25 mouse cellular contexts compared by ENCODE assay signal in the genomic region with DNA sequence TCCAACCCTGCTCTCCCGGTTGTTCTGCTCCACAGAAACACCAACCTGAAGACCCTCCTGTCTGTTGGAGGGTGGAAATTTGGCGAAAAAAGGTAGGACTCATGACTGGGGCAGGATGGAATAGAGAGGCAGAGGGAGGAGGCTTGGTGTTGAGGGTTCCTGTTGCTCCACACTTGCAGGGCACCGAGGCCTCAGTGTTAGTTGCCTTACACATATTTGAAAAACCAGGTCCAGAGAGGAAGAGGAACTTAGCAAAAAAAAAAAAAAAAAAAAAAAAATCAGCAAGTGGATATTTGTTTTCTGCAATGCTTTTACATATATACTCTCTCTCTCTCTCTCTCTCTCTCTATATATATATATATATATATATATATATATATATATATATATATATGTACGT. TPM values are rescaled to one million over a fixed set of nuclear protein-coding genes. Genes with fewer than 3 reads are reported as not detected.
DNase-seq lines count a peak whose midpoint lies in the region; ATAC-seq and TF ChIP-seq lines count a peak whose summit lies in the region.
"Had no signal": no experiment of that assay in that cellular context is flagged by ENCODE, and none has a peak within 500 bp of the region (broad histone marks: within the 10 kb centered on the region; RNA-seq: fewer than 3 reads in every experiment).

No protein-coding gene starts in this region.

- peak overlapping the region; percentile 0; the same call in 1 of the 2 replicates for H3K4me3 ChIP-seq in liver, embryonic 16.5 days (ENCODE audit: low read depth, low read length)
- no peak overlapping the region for H3K4me3 ChIP-seq in liver, embryonic 12.5 days
- no peak overlapping the region for H3K4me3 ChIP-seq in lung, postnatal 0 days (ENCODE audit: low read depth, low read length)
- H3K4me3 ChIP-seq: forebrain, embryonic 15.5 days; heart, adult 2 months; heart, embryonic 10.5 days; heart, embryonic 13.5 days had no signal

- peak overlapping the region; percentile 29; the same call in 1 of the 2 replicates for H3K27ac ChIP-seq in liver, embryonic 16.5 days (ENCODE audit: low read length)
- H3K27ac ChIP-seq in liver, embryonic 12.5 days, result no peak overlapping the region
- no peak overlapping the region for H3K27ac ChIP-seq in lung, postnatal 0 days (ENCODE audit: low read length)
- H3K27ac ChIP-seq: forebrain, embryonic 15.5 days; heart, adult 2 months; heart, embryonic 10.5 days; heart, embryonic 13.5 days; hindbrain, embryonic 14.5 days; hindbrain, postnatal 0 days had no signal

- no peak for ATAC-seq in liver, embryonic 16.5 days (ENCODE audit: low read depth)
- no peak for ATAC-seq in liver, embryonic 12.5 days
- ATAC-seq in lung, postnatal 0 days, result no peak
- peak; percentile 72 for ATAC-seq in megakaryocyte, adult 5-6 weeks (ENCODE audit: poor library complexity, severe bottlenecking)
- no peak for ATAC-seq in erythroblast, adult 5-6 weeks (replicated peaks; ENCODE audit: low FRiP score, poor library complexity, severe bottlenecking)
- ATAC-seq: forebrain, embryonic 15.5 days; hindbrain, postnatal 0 days had no signal

- no peak for TF ChIP-seq EP300 in lung, postnatal 0 days (IDR thresholded peaks at IDR 0.05)

- no peaks in the 10 kb centered on the region for H3K27me3 ChIP-seq in liver, embryonic 16.5 days (ENCODE audit: control insufficient read depth, insufficient read depth, low read depth, low read length)
- H3K27me3 ChIP-seq in liver, embryonic 12.5 days (replicated peaks), result peaks cover 50% of the 10 kb centered on the region
- H3K27me3 ChIP-seq in lung, postnatal 0 days (replicated peaks; ENCODE audit: insufficient read depth, low read length), result no peaks in the 10 kb centered on the region
- H3K27me3 ChIP-seq: CH12.LX; forebrain, embryonic 15.5 days had no signal

- H3K9ac ChIP-seq in liver, embryonic 16.5 days (ENCODE audit: low read depth, low read length), result no peak overlapping the region
- no peak overlapping the region for H3K9ac ChIP-seq in liver, embryonic 12.5 days
- no peak overlapping the region for H3K9ac ChIP-seq in lung, postnatal 0 days (replicated peaks; ENCODE audit: low read depth)
- H3K9ac ChIP-seq: forebrain, embryonic 15.5 days; heart, embryonic 13.5 days; hindbrain, embryonic 14.5 days had no signal

- DNase-seq in lung, postnatal 0 days (ENCODE audit: low spot score), result no peak
- DNase-seq in lung, postnatal 25 days (ENCODE audit: low spot score), result no peak
- DNase-seq in cerebellum, postnatal 36 days, result no peak
- DNase-seq: adrenal gland, adult 2 months; adrenal gland, postnatal 14 days; B cell, adult 2 months; cerebellum, adult 11-12 months; cerebellum, adult 8-10 months; cerebellum, postnatal 10 days; gastrocnemius, postnatal 25 days; heart, adult 2 months; heart, postnatal 14 days; heart, postnatal 4 days had no signal

- no peak overlapping the region for H3K4me2 ChIP-seq in liver, embryonic 16.5 days (ENCODE audit: low read depth, low read length)
- H3K4me2 ChIP-seq in liver, embryonic 12.5 days, result no peak overlapping the region
- H3K4me2 ChIP-seq in lung, postnatal 0 days (replicated peaks; ENCODE audit: low read depth, low read length), result peak overlapping the region; percentile 41
- H3K4me2 ChIP-seq: forebrain, embryonic 15.5 days; heart, embryonic 13.5 days; hindbrain, embryonic 14.5 days had no signal

- H3K4me1 ChIP-seq in liver, embryonic 16.5 days (ENCODE audit: control insufficient read depth, low read depth, low read length), result no peaks in the 10 kb centered on the region
- peaks cover 5% of the 10 kb centered on the region for H3K4me1 ChIP-seq in liver, embryonic 12.5 days
- no peaks in the 10 kb centered on the region for H3K4me1 ChIP-seq in lung, postnatal 0 days (ENCODE audit: insufficient read depth, low read depth, low read length)

- no peaks in the 10 kb centered on the region for H3K36me3 ChIP-seq in liver, embryonic 16.5 days (ENCODE audit: control insufficient read depth, insufficient read depth)
- no peaks in the 10 kb centered on the region for H3K36me3 ChIP-seq in liver, embryonic 12.5 days
- H3K36me3 ChIP-seq in lung, postnatal 0 days (ENCODE audit: insufficient read depth, low read length), result no peaks in the 10 kb centered on the region
- H3K36me3 ChIP-seq: forebrain, embryonic 15.5 days; G1E; heart, embryonic 10.5 days; heart, embryonic 13.5 days had no signal

- 55% methylated on average over 4 of the region's 4 CpGs for WGBS in liver, embryonic 16.5 days (ENCODE audit: insufficient replicate concordance)
- 64% methylated on average over 4 of the region's 4 CpGs for WGBS in liver, embryonic 12.5 days (ENCODE audit: insufficient replicate concordance)
- WGBS in lung, postnatal 0 days, result 80% methylated on average over 4 of the region's 4 CpGs

- TF ChIP-seq CTCF in lung, postnatal 0 days (IDR thresholded peaks at IDR 0.05), result no peak

- no peaks in the 10 kb centered on the region for H3K9me3 ChIP-seq in liver, embryonic 16.5 days (replicated peaks; ENCODE audit: control insufficient read depth, low read length)
- H3K9me3 ChIP-seq in liver, embryonic 12.5 days (replicated peaks), result no peaks in the 10 kb centered on the region
- no peaks in the 10 kb centered on the region for H3K9me3 ChIP-seq in lung, postnatal 0 days (ENCODE audit: low read length)
- H3K9me3 ChIP-seq: forebrain, embryonic 15.5 days; G1E; heart, embryonic 10.5 days; heart, embryonic 13.5 days had no signal

RNA-seq across cellular contexts. Expression of a gene that starts 2.1 kb away (rescaled TPM):
- 16.1 and 19.9 TPM in 2 replicates for polyA plus RNA-seq in liver, embryonic 16.5 days (2015; fragmentation: Nextera tagmentation; extraction: Ambion mirVana)
- 1.4 and 1.5 TPM in 2 replicates for polyA plus RNA-seq in liver, embryonic 12.5 days (2016; fragmentation: Nextera tagmentation; extraction: Ambion mirVana)
- 550 and 782 TPM in 2 replicates for polyA plus RNA-seq in lung, postnatal 0 days (2015; fragmentation: Nextera tagmentation; extraction: Ambion mirVana)
- 137 and 168 TPM in 2 replicates for total RNA-seq in megakaryocyte, adult 5-6 weeks (2015)
- 120 and 142 TPM in 2 replicates for total RNA-seq in megakaryocyte, adult 5-6 weeks (2017)
- 71.3 and 98.6 TPM in 2 replicates for total RNA-seq in erythroblast, adult 5-6 weeks (2015; ENCODE audit: low replicate concordance)
- 29.3 and 58.3 TPM in 2 replicates for total RNA-seq in erythroblast, adult 5-6 weeks (2017; ENCODE audit: low replicate concordance)
- total RNA-seq: G1E had no signal
- polyA plus RNA-seq: G1E had no signal

RNA-seq across cellular contexts. Expression of a gene that starts 9.2 kb away (rescaled TPM):
- 0.55 and 1.7 TPM in 2 replicates for polyA plus RNA-seq in liver, embryonic 16.5 days (2015; fragmentation: Nextera tagmentation; extraction: Ambion mirVana)
- polyA plus RNA-seq in liver, embryonic 12.5 days (2016; fragmentation: Nextera tagmentation; extraction: Ambion mirVana), result 0.37 and 1.1 TPM in 2 replicates
- 0.18 and 0.38 TPM in 2 replicates for polyA plus RNA-seq in lung, postnatal 0 days (2015; fragmentation: Nextera tagmentation; extraction: Ambion mirVana)
- total RNA-seq in megakaryocyte, adult 5-6 weeks (2015), result 0.09 and 0.16 TPM in 2 replicates
- not detected in 2 replicates for total RNA-seq in megakaryocyte, adult 5-6 weeks (2017)
- total RNA-seq in erythroblast, adult 5-6 weeks (2015; ENCODE audit: low replicate concordance), result not detected in 2 replicates
- not detected in 2 replicates for total RNA-seq in erythroblast, adult 5-6 weeks (2017; ENCODE audit: low replicate concordance)
- total RNA-seq: adrenal gland, postnatal 14 days; heart, adult 2 months; heart, postnatal 14 days; heart, postnatal 4 days; hindbrain, postnatal 0 days had no signal
- polyA plus RNA-seq: forebrain, embryonic 11.5 days; forebrain, embryonic 15.5 days; G1E had no signal

RNA-seq across cellular contexts. Expression of a gene that starts 51.1 kb away (rescaled TPM):
- polyA plus RNA-seq in liver, embryonic 16.5 days (2015; fragmentation: Nextera tagmentation; extraction: Ambion mirVana), result 2.3 and 3.6 TPM in 2 replicates
- 0.06 and 0.16 TPM in 2 replicates for polyA plus RNA-seq in liver, embryonic 12.5 days (2016; fragmentation: Nextera tagmentation; extraction: Ambion mirVana)
- polyA plus RNA-seq in lung, postnatal 0 days (2015; fragmentation: Nextera tagmentation; extraction: Ambion mirVana), result 4.8 and 4.9 TPM in 2 replicates
- total RNA-seq in megakaryocyte, adult 5-6 weeks (2015), result not detected in 2 replicates
- total RNA-seq in megakaryocyte, adult 5-6 weeks (2017), result not detected in 2 replicates
- not detected in 2 replicates for total RNA-seq in erythroblast, adult 5-6 weeks (2015; ENCODE audit: low replicate concordance)
- not detected in 2 replicates for total RNA-seq in erythroblast, adult 5-6 weeks (2017; ENCODE audit: low replicate concordance)
- total RNA-seq: CH12.LX had no signal
- polyA plus RNA-seq: G1E had no signal

Comparison
In these comparisons a context has a peak if more than half of its experiments do, and no peak if none do; other contexts are left out.
1. RNA of a gene that starts 2.1 kb away (polyA plus RNA-seq): 550 to 782 TPM in lung, postnatal 0 days; 16.1 to 19.9 TPM in liver, embryonic 16.5 days and 1.4 to 1.5 TPM in liver, embryonic 12.5 days; every median in the first group is over 10 times any median in the second.